Comparison of ENCODE assay signal across 8 mouse cellular contexts in the genomic region with DNA sequence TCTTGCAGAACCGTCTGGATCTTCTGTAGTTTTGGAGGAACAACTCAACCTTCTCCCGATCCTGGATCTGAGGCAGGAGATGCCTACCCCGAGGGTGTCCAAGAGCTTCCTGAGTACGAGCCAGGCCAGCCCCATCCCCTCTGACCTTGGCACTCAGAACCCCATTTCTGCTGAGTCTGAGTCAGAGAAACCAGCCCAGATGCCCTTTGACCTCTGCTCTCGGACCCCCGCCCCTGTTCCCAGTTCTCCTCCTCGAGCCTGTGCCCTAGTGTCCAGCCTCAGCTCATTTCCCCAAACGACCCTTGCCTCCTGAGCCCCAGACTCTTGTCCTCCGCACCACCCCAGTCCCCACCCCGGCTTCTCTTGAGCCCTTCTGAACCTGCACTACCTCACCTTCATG. TPM values are rescaled to one million over a fixed set of nuclear protein-coding genes. Genes with fewer than 3 reads are reported as not detected.
DNase-seq lines count a peak whose midpoint lies in the region; ATAC-seq and TF ChIP-seq lines count a peak whose summit lies in the region.

No protein-coding gene starts in this region.

- H3K9ac ChIP-seq in ES-Bruce4 (ENCODE audit: low read depth, poor library complexity, severe bottlenecking): peak overlapping the region; percentile 82
- H3K9ac ChIP-seq in hindbrain, embryonic 15.5 days: peak overlapping the region; percentile 72
- peak overlapping the region; percentile 67; the same call in 1 of the 2 replicates for H3K9ac ChIP-seq in liver, embryonic 15.5 days

- WGBS in hindbrain, embryonic 15.5 days: 31% methylated on average over 10 of the region's 10 CpGs
- 30% methylated on average over 10 of the region's 10 CpGs for WGBS in liver, embryonic 15.5 days (ENCODE audit: insufficient replicate concordance)

- intact Hi-C loops in left cerebral cortex, postnatal 36 days (cut with DNase I): no loop called here

- H3K9me3 ChIP-seq in ES-Bruce4 (replicated peaks; ENCODE audit: control insufficient read depth, insufficient read depth, low read length, poor library complexity, severe bottlenecking): no peaks in the 10 kb centered on the region
- H3K9me3 ChIP-seq in hindbrain, embryonic 15.5 days: no peaks in the 10 kb centered on the region
- H3K9me3 ChIP-seq in liver, embryonic 15.5 days (replicated peaks): no peaks in the 10 kb centered on the region

- H3K4me1 ChIP-seq in ES-Bruce4 (ENCODE audit: control insufficient read depth, insufficient read depth, low read length): no peaks in the 10 kb centered on the region
- H3K4me1 ChIP-seq in hindbrain, embryonic 15.5 days (replicated peaks): peaks cover 17% of the 10 kb centered on the region
- H3K4me1 ChIP-seq in liver, embryonic 15.5 days (replicated peaks): peaks cover 23% of the 10 kb centered on the region

- ATAC-seq in hindbrain, embryonic 15.5 days (ENCODE audit: low FRiP score, low read depth): no peak; the same call in 1 of the 2 replicates
- no peak for ATAC-seq in liver, embryonic 15.5 days (ENCODE audit: insufficient read depth)

- no peak for TF ChIP-seq POLR2A in ES-Bruce4 (IDR thresholded peaks at IDR 0.05; ENCODE audit: insufficient read depth, low read length)

- H3K4me3 ChIP-seq in ES-Bruce4 (ENCODE audit: low read depth, low read length): peak overlapping the region; percentile 84
- peak overlapping the region; percentile 79 for H3K4me3 ChIP-seq in hindbrain, embryonic 15.5 days
- H3K4me3 ChIP-seq in liver, embryonic 15.5 days (replicated peaks): peak overlapping the region; percentile 67

- H3K27me3 ChIP-seq in ES-Bruce4 (ENCODE audit: control insufficient read depth, insufficient read depth, low read length, poor library complexity, severe bottlenecking): no peaks in the 10 kb centered on the region
- H3K27me3 ChIP-seq in hindbrain, embryonic 15.5 days: no peaks in the 10 kb centered on the region
- peaks cover 8% of the 10 kb centered on the region; the same call in 1 of the 2 replicates for H3K27me3 ChIP-seq in liver, embryonic 15.5 days

- peak; percentile 20 for DNase-seq in embryo, embryonic 9.5 days (ENCODE audit: extremely low spot score)
- no peak for DNase-seq in embryo, embryonic 11 days
- no peak for DNase-seq in adrenal gland, adult 18-20 months (ENCODE audit: low spot score in 2 of 2)
- DNase-seq in left cerebral cortex, postnatal 36 days (ENCODE audit: low spot score in 2 of 2): no peak
- no peak for DNase-seq in adrenal gland, adult (ENCODE audit: inconsistent age in 2 of 2, low spot score in 1 of 2)

- no peak for TF ChIP-seq EP300 in ES-Bruce4 (IDR thresholded peaks at IDR 0.05; ENCODE audit: insufficient read depth, low read depth, low read length)

- H3K36me3 ChIP-seq in ES-Bruce4 (ENCODE audit: control insufficient read depth, insufficient read depth, low read length, poor library complexity, severe bottlenecking): no peaks in the 10 kb centered on the region
- peaks cover 29% of the 10 kb centered on the region for H3K36me3 ChIP-seq in hindbrain, embryonic 15.5 days
- peaks cover 8% of the 10 kb centered on the region; the same call in 1 of the 2 replicates for H3K36me3 ChIP-seq in liver, embryonic 15.5 days (replicated peaks)

- TF ChIP-seq CTCF in ES-Bruce4 (IDR thresholded peaks at IDR 0.05; ENCODE audit: low read depth, low read length): no peak

- H3K27ac ChIP-seq in ES-Bruce4 (ENCODE audit: insufficient read depth, low read length): no peak overlapping the region
- H3K27ac ChIP-seq in hindbrain, embryonic 15.5 days (replicated peaks): no peak overlapping the region
- H3K27ac ChIP-seq in liver, embryonic 15.5 days (replicated peaks): no peak overlapping the region

- H3K4me2 ChIP-seq in hindbrain, embryonic 15.5 days: peak overlapping the region; percentile 95
- peak overlapping the region; percentile 99 for H3K4me2 ChIP-seq in liver, embryonic 15.5 days

RNA-seq across cellular contexts. Expression of a gene that starts 1.2 kb away (rescaled TPM):
- 3.8 and 6.1 TPM in 2 replicates for polyA plus RNA-seq in ES-Bruce4 (2011; ENCODE audit: insufficient read depth, insufficient read length, low read depth, missing spikeins)
- 7.0 and 7.3 TPM in 2 replicates for polyA plus RNA-seq in hindbrain, embryonic 15.5 days (2015; fragmentation: Nextera tagmentation; extraction: Ambion mirVana)
- polyA plus RNA-seq in liver, embryonic 15.5 days (2015; fragmentation: Nextera tagmentation; extraction: Ambion mirVana): 0.62 and 1.1 TPM in 2 replicates
- total RNA-seq in adrenal gland, adult 18-20 months (2021): 1 to 10 TPM; 4.2 to 9.3 TPM
- total RNA-seq in left cerebral cortex, postnatal 36 days (2021): 1 to 10 TPM; 3.9 to 4.5 TPM

RNA-seq across cellular contexts. Expression of a gene that starts 13.4 kb away (rescaled TPM):
- 0.87 TPM in 1 of 2 replicates, not detected in the other for polyA plus RNA-seq in ES-Bruce4 (2011; ENCODE audit: insufficient read depth, insufficient read length, low read depth, missing spikeins)
- polyA plus RNA-seq in hindbrain, embryonic 15.5 days (2015; fragmentation: Nextera tagmentation; extraction: Ambion mirVana): not detected in 2 replicates
- polyA plus RNA-seq in liver, embryonic 15.5 days (2015; fragmentation: Nextera tagmentation; extraction: Ambion mirVana): not detected in 2 replicates
- not detected for total RNA-seq in adrenal gland, adult 18-20 months (2021)
- total RNA-seq in left cerebral cortex, postnatal 36 days (2021): not detected

RNA-seq across cellular contexts. Expression of a gene that starts 45.6 kb away (rescaled TPM):
- 34.4 and 50.7 TPM in 2 replicates for polyA plus RNA-seq in ES-Bruce4 (2011; ENCODE audit: insufficient read depth, insufficient read length, low read depth, missing spikeins)
- polyA plus RNA-seq in hindbrain, embryonic 15.5 days (2015; fragmentation: Nextera tagmentation; extraction: Ambion mirVana): 26.9 and 28.7 TPM in 2 replicates
- polyA plus RNA-seq in liver, embryonic 15.5 days (2015; fragmentation: Nextera tagmentation; extraction: Ambion mirVana): 20.8 and 22.6 TPM in 2 replicates
- 10 to 100 TPM; 36.1 to 37.2 TPM for total RNA-seq in adrenal gland, adult 18-20 months (2021)
- 10 to 100 TPM; 21.7 to 29.5 TPM for total RNA-seq in left cerebral cortex, postnatal 36 days (2021)

RNA-seq across cellular contexts. Expression of a gene that starts 45.7 kb away (rescaled TPM):
- 64.5 and 78.1 TPM in 2 replicates for polyA plus RNA-seq in ES-Bruce4 (2011; ENCODE audit: insufficient read depth, insufficient read length, low read depth, missing spikeins)
- 17.7 and 23.0 TPM in 2 replicates for polyA plus RNA-seq in hindbrain, embryonic 15.5 days (2015; fragmentation: Nextera tagmentation; extraction: Ambion mirVana)
- polyA plus RNA-seq in liver, embryonic 15.5 days (2015; fragmentation: Nextera tagmentation; extraction: Ambion mirVana): 7.4 and 9.7 TPM in 2 replicates
- 10 to 100 TPM; 22.1 to 29.7 TPM for total RNA-seq in adrenal gland, adult 18-20 months (2021)
- total RNA-seq in left cerebral cortex, postnatal 36 days (2021): 10 to 100 TPM; 22.3 to 26.9 TPM

RNA-seq across cellular contexts. Expression of a gene that starts 58.3 kb away (rescaled TPM):
- polyA plus RNA-seq in ES-Bruce4 (2011; ENCODE audit: insufficient read depth, insufficient read length, low read depth, missing spikeins): 72.2 and 82.1 TPM in 2 replicates
- 426 and 467 TPM in 2 replicates for polyA plus RNA-seq in hindbrain, embryonic 15.5 days (2015; fragmentation: Nextera tagmentation; extraction: Ambion mirVana)
- 103 and 122 TPM in 2 replicates for polyA plus RNA-seq in liver, embryonic 15.5 days (2015; fragmentation: Nextera tagmentation; extraction: Ambion mirVana)
- 100 to 1,000 TPM; 215 to 227 TPM for total RNA-seq in adrenal gland, adult 18-20 months (2021)
- total RNA-seq in left cerebral cortex, postnatal 36 days (2021): 100 to 1,000 TPM; 195 to 222 TPM
